Mouse (Mus musculus) liver, adult 10 weeks (tissue): ENCODE data around the gene 4931428L18Rik. TPM values are rescaled to one million over a fixed set of nuclear protein-coding genes. Genes with fewer than 3 reads are reported as not detected.

ENCODE experiments used
- polyA plus RNA-seq: library from polyadenylated mRNA; stranded (reverse); fragments of 350-450 nt; fragmentation: Illumina TruSeq; extraction: RNeasy Lipid Tissue Mini Kit (QIAGEN cat#74804); gene quantifications from one replicate; pipeline ENCODE4 v1.2.3, GENCODE M21; 2014; ENCODE audit warnings: low read depth, low replicate concordance

The 4931428L18Rik gene
- polyA plus RNA-seq = 0.50 TPM

GRCm38 (mm10) chr1:31222564-31222963 lies at the start of gene 4931428L18Rik, which contains the start of gene Pih1d3:
4931428L18Rik (minus strand) TSS chr1:31222684.
Pih1d3 (plus strand) TSS chr1:31222838.

GRCm38 (mm10) chr1:31176101-31176500 lies 46.4 kb downstream of the 4931428L18Rik start, which contains the start of gene Lgsn:
Lgsn (plus strand) TSS chr1:31176401.

GRCm38 (mm10) chr1:30977868-30978267 lies 244.6 kb downstream of the 4931428L18Rik start, which contains the start of gene AC153137.1:
AC153137.1 (minus strand) TSS chr1:30977968.

Other genes with a start within 250 kb of the 4931428L18Rik start
- not detected for gene AC153137.1, start 244.7 kb downstream of the 4931428L18Rik start, polyA plus RNA-seq
- gene Lgsn, start 46.3 kb downstream of the 4931428L18Rik start, polyA plus RNA-seq = not detected
- not detected for gene Pih1d3, start 154 bp upstream of the 4931428L18Rik start, polyA plus RNA-seq